Mouse (Mus musculus): Measurements from ENCODE around the gene Helt. TPM values are rescaled to one million over a fixed set of nuclear protein-coding genes. Genes with fewer than 3 reads are reported as not detected.
"Not testable (repeated sequence)": the region's sequence is repeated elsewhere in the genome, so short reads cannot be mapped to it uniquely, and the experiment has no call there.

The Helt gene
- polyA plus RNA-seq, 1 experiment = not detected

DNA sequence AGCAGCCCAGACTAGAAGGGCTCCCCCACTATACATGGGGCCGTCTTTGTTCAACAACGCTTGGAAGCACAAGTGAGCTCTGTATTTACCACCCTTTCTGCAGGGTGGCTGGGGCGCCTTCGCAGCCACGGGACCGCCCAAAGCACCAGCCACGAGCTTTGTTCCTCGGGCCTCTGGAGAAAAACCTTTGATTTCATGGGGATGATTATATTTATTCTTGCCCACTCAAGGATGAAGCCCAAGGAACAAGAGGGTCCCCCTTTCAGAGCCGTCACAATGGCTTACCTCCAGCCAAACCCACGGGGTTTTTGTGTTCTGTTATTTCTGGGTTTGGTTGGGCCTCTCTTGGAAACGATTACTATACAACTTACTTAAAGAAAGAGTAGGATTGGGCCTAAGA lies 5.2 kb downstream of the Helt start:
- H3K4me1 ChIP-seq (ENCODE audit: control insufficient read depth, insufficient read depth, insufficient read length, low read length) = no peaks in the 10 kb centered on the region
- TF ChIP-seq CTCF (IDR thresholded peaks at IDR 0.05; ENCODE audit: extremely low read depth, insufficient read length, insufficient replicate concordance, low read depth, low read length) (no peak), POLR2A (IDR thresholded peaks at IDR 0.05; ENCODE audit: low read depth, low read length) (no peak)
- 46% methylated on average over 11 of the region's 11 CpGs for WGBS
- H3K27ac ChIP-seq (ENCODE audit: insufficient read depth, low read depth, low read length) = no peak overlapping the region
- peaks cover 32% of the 10 kb centered on the region for H3K27me3 ChIP-seq (ENCODE audit: control insufficient read depth, insufficient read depth, low read length)
- H3K36me3 ChIP-seq (ENCODE audit: control insufficient read depth, insufficient read depth, low read length) = no peaks in the 10 kb centered on the region
- no peak overlapping the region for H3K4me3 ChIP-seq (ENCODE audit: low read depth, low read length)

DNA sequence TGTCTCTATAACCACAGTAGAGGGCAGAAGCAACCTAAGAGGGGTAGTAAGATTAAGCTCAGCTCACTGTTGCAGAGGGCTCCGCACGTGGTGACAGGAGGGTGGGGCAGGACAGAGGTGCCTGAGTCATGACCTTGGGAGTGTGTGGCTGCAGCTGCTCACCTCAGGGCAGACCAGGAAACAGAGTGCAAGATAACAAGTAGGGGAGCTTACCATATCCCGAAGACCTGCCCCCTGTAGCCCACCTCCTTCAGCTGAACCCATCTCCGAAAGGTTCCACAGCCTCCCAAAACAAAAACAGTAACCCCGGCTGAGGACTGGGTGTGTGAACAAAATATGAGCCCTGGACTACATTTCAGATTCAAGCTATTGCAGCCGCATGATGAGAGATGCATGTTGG lies 6.5 kb downstream of the Helt start:
- Histone ChIP-seq H3K36me3 (ENCODE audit: control insufficient read depth, insufficient read depth, low read length) (no peaks in the 10 kb centered on the region), H3K27ac (ENCODE audit: insufficient read depth, low read depth, low read length) (no peak overlapping the region), H3K4me3 (ENCODE audit: low read depth, low read length) (no peak overlapping the region), H3K27me3 (ENCODE audit: control insufficient read depth, insufficient read depth, low read length) (peaks cover 22% of the 10 kb centered on the region), H3K4me1 (ENCODE audit: control insufficient read depth, insufficient read depth, insufficient read length, low read length) (no peaks in the 10 kb centered on the region)
- TF ChIP-seq CTCF (IDR thresholded peaks at IDR 0.05; ENCODE audit: extremely low read depth, insufficient read length, insufficient replicate concordance, low read depth, low read length) (no peak), POLR2A (IDR thresholded peaks at IDR 0.05; ENCODE audit: low read depth, low read length) (no peak)
- WGBS = 80% methylated on average over 6 of the region's 6 CpGs

DNA sequence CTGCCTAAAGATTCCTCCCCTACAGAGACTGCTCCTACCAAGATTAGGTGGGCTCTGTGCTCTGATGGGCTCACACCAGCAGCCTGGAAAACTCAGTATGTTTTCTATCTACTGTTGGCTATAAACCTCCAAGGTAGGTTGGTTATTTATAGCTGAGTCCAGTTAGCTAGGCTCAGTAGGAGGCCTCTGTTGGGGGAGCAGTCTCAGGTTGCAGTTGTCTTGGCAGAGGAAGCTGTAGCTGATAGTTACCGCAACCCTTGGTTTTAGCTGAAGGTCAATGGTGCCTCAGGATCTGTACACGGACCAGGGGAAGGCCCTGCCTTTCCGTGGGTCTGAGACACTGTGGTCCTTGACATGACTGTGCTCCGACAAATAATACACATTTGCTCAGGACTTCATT lies 8.5 kb downstream of the Helt start:
- TF ChIP-seq POLR2A (IDR thresholded peaks at IDR 0.05; ENCODE audit: low read depth, low read length) (no peak), CTCF (IDR thresholded peaks at IDR 0.05; ENCODE audit: extremely low read depth, insufficient read length, insufficient replicate concordance, low read depth, low read length) (no peak)
- Histone ChIP-seq H3K27me3 (ENCODE audit: control insufficient read depth, insufficient read depth, low read length) (peaks cover 11% of the 10 kb centered on the region), H3K36me3 (ENCODE audit: control insufficient read depth, insufficient read depth, low read length) (no peaks in the 10 kb centered on the region), H3K4me1 (ENCODE audit: control insufficient read depth, insufficient read depth, insufficient read length, low read length) (no peaks in the 10 kb centered on the region), H3K27ac (ENCODE audit: insufficient read depth, low read depth, low read length) (no peak overlapping the region), H3K4me3 (ENCODE audit: low read depth, low read length) (no peak overlapping the region)
- 85% methylated on average over 4 of the region's 4 CpGs for WGBS

DNA sequence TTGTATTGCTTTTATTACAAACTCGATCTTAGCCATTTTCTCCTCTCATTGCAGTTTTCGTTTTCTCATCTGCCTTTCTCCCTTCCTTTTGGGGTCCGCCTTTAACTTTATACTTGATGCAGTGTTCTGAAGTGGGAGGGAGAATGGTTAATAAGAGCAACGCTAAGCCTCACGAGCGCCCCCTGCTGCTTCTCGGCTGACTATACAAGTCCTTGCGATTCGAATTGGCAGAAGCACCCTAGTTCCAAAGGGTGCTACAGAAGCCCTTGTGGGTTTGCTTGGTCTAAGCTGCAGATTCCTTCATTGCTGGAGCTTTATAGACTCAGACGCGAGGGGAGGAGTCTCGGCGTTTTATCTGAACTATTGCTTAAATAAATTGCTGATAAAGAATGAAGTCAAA lies 12.9 kb downstream of the Helt start:
- WGBS = 5% methylated on average over 13 of the region's 13 CpGs
- H3K4me1 ChIP-seq (ENCODE audit: control insufficient read depth, insufficient read depth, insufficient read length, low read length) = no peaks in the 10 kb centered on the region

DNA sequence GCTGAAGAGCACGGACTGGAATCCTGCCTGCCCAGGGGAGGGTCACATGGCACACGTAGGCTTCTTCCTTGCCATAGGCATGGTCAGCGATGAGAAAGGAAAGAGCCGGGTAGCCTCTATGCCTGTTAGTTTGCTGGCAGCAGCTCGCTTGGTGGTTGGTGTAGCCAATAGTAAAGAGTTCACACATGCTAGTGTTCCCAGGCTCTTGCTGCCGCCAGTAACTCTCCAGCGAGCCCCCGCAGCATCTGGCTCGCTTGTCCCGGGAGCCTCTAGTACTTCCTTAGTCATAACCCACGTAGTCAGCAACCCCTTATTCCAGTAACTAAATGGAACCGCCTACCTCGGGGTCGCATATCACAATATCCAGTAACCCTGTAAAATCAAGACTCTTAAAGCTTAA lies 17.5 kb downstream of the Helt start:
- H3K36me3 ChIP-seq (ENCODE audit: control insufficient read depth, insufficient read depth, low read length) = no peaks in the 10 kb centered on the region
- H3K27ac ChIP-seq (ENCODE audit: insufficient read depth, low read depth, low read length) = no peak overlapping the region
- H3K4me1 ChIP-seq (ENCODE audit: control insufficient read depth, insufficient read depth, insufficient read length, low read length) = no peaks in the 10 kb centered on the region
- H3K27me3 ChIP-seq (ENCODE audit: control insufficient read depth, insufficient read depth, low read length) = no peaks in the 10 kb centered on the region
- no peak for TF ChIP-seq POLR2A (IDR thresholded peaks at IDR 0.05; ENCODE audit: low read depth, low read length)
- no peak for TF ChIP-seq CTCF (IDR thresholded peaks at IDR 0.05; ENCODE audit: extremely low read depth, insufficient read length, insufficient replicate concordance, low read depth, low read length)
- WGBS = 83% methylated on average over 14 of the region's 14 CpGs
- H3K4me3 ChIP-seq (ENCODE audit: low read depth, low read length) = no peak overlapping the region

More for the DNA sequence above, 12.9 kb downstream of the Helt start:
- peak; percentile 87; the same call in 1 of the 2 replicates for TF ChIP-seq CTCF (IDR thresholded peaks at IDR 0.05; ENCODE audit: extremely low read depth, insufficient read length, insufficient replicate concordance, low read depth, low read length)
- TF ChIP-seq POLR2A (IDR thresholded peaks at IDR 0.05; ENCODE audit: low read depth, low read length) = no peak
- no peaks in the 10 kb centered on the region for H3K36me3 ChIP-seq (ENCODE audit: control insufficient read depth, insufficient read depth, low read length)
- no peak overlapping the region for H3K27ac ChIP-seq (ENCODE audit: insufficient read depth, low read depth, low read length)
- H3K27me3 ChIP-seq (ENCODE audit: control insufficient read depth, insufficient read depth, low read length) = no peaks in the 10 kb centered on the region
- no peak overlapping the region for H3K4me3 ChIP-seq (ENCODE audit: low read depth, low read length)

DNA sequence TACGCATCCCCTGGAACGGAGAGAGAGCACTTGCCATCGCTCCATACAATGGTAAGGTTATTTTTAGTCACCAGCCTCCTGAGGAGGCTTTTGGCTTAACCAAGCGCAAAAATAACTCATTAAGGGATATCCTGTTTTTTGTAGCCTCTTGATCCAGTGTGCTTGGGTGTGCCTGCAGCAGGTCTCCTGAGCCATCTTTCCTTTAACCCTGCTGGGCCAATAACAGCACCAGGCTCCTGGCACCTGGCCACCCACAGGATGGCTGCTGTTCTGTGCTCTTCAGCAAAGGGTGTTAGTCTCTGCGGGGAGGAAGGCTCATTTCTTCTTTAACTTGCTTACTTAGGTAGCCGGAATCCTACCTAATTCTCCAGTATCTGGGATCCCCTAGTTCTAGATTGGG lies 23.7 kb downstream of the Helt start:
- 72% methylated on average over 6 of the region's 6 CpGs for WGBS
- Histone ChIP-seq H3K4me3 (ENCODE audit: low read depth, low read length) (no peak overlapping the region), H3K4me1 (ENCODE audit: control insufficient read depth, insufficient read depth, insufficient read length, low read length) (no peaks in the 10 kb centered on the region), H3K27me3 (ENCODE audit: control insufficient read depth, insufficient read depth, low read length) (no peaks in the 10 kb centered on the region; the same call in 1 of the 2 replicates), H3K27ac (ENCODE audit: insufficient read depth, low read depth, low read length) (no peak overlapping the region), H3K36me3 (ENCODE audit: control insufficient read depth, insufficient read depth, low read length) (no peaks in the 10 kb centered on the region)
- TF ChIP-seq CTCF (IDR thresholded peaks at IDR 0.05; ENCODE audit: extremely low read depth, insufficient read length, insufficient replicate concordance, low read depth, low read length) (no peak), POLR2A (IDR thresholded peaks at IDR 0.05; ENCODE audit: low read depth, low read length) (no peak)

DNA sequence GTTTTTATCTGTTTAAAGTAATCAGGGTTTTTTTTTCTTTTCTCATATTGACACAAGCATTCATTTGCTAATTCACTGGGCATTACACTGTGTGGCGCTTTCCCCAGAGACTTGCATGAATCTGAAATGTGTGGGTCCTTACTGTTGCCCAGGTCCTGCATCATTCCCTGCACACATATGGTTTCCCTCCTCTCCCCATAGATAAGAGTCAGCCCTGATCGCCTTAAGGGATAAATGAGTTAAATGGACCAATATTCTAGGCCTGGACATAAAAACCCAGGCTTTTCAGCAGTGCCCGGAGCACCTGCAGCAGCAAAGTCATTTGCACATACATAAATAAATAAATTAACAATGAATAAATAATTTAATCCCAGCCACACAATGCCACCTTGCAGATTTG lies 24.3 kb downstream of the Helt start:
- Histone ChIP-seq H3K36me3 (ENCODE audit: control insufficient read depth, insufficient read depth, low read length) (no peaks in the 10 kb centered on the region), H3K27ac (ENCODE audit: insufficient read depth, low read depth, low read length) (no peak overlapping the region), H3K27me3 (ENCODE audit: control insufficient read depth, insufficient read depth, low read length) (no peaks in the 10 kb centered on the region; the same call in 1 of the 2 replicates), H3K4me1 (ENCODE audit: control insufficient read depth, insufficient read depth, insufficient read length, low read length) (no peaks in the 10 kb centered on the region), H3K4me3 (ENCODE audit: low read depth, low read length) (no peak overlapping the region)
- 66% methylated on average over 3 of the region's 3 CpGs for WGBS
- TF ChIP-seq CTCF (IDR thresholded peaks at IDR 0.05; ENCODE audit: extremely low read depth, insufficient read length, insufficient replicate concordance, low read depth, low read length) = no peak

DNA sequence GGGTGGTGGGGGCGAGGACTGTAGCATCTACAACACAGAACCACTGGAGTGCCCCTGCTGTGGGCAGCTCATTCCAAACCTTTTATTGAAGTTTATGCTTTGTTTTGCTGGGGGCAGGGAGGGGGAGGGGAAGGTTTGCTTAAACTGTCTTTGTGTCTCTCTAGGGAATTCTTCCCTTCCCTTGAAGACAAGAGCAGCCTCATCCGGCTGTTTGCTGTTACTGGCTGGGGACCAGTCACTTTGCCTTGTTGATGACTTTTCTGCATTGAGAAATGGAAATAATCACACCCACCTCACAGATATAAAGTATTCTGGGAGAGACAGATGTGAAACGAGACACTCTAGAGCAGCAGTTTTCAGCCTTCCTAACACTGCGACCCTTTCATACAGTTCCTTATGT lies 27.7 kb downstream of the Helt start:
- WGBS = 64% methylated on average over 4 of the region's 4 CpGs

DNA sequence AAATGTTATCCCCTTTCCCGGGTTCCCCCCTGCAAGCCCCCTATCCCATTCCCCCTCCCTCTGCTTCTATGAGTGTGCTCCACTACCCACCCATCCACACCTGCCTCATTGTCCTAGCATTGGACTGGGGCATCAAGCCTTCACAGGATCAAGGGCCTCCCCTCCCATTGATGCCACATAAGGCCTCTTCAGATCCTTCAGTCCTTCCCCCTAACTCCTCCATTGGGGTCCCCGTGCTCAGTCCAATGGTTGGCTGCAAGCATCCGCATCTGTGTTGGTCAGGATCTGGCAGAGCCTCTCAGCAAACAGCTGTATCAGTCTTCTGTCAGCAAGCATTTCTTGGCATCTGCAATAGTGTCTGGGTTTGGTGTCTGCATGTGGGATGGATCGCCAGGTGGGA lies 30.3 kb downstream of the Helt start:
- WGBS = 83% methylated on average over 4 of the region's 4 CpGs
- H3K27ac ChIP-seq (ENCODE audit: insufficient read depth, low read depth, low read length) = not testable (repeated sequence)

More for the DNA sequence above, 27.7 kb downstream of the Helt start:
- Histone ChIP-seq H3K36me3 (ENCODE audit: control insufficient read depth, insufficient read depth, low read length) (no peaks in the 10 kb centered on the region), H3K27ac (ENCODE audit: insufficient read depth, low read depth, low read length) (no peak overlapping the region), H3K4me3 (ENCODE audit: low read depth, low read length) (no peak overlapping the region), H3K4me1 (ENCODE audit: control insufficient read depth, insufficient read depth, insufficient read length, low read length) (no peaks in the 10 kb centered on the region), H3K27me3 (ENCODE audit: control insufficient read depth, insufficient read depth, low read length) (no peaks in the 10 kb centered on the region; the same call in 1 of the 2 replicates)
- TF ChIP-seq CTCF (IDR thresholded peaks at IDR 0.05; ENCODE audit: extremely low read depth, insufficient read length, insufficient replicate concordance, low read depth, low read length) (no peak), POLR2A (IDR thresholded peaks at IDR 0.05; ENCODE audit: low read depth, low read length) (no peak)

More for the DNA sequence above, 30.3 kb downstream of the Helt start:
- not testable (repeated sequence) for H3K4me3 ChIP-seq (ENCODE audit: low read depth, low read length); H3K36me3 ChIP-seq (ENCODE audit: control insufficient read depth, insufficient read depth, low read length); H3K27me3 ChIP-seq (ENCODE audit: control insufficient read depth, insufficient read depth, low read length); H3K4me1 ChIP-seq (ENCODE audit: control insufficient read depth, insufficient read depth, insufficient read length, low read length)

Measured in small intestine, adult 2 months (tissue).